Mouse (Mus musculus) layer of hippocampus, postnatal 25 days (tissue): ENCODE data around the gene Chst5. TPM values are rescaled to one million over a fixed set of nuclear protein-coding genes. Genes with fewer than 3 reads are reported as not detected.
A peak's percentile ranks its signal among the peaks of the same experiment; 100 is the strongest.
"Not testable (repeated sequence)": the region's sequence is repeated elsewhere in the genome, so short reads cannot be mapped to it uniquely, and the experiment has no call there.

Experiments used
- DNase-seq, 2 experiments: peaks; one replicate each; pipeline ENCODE4 v3.0.0; 2022; ENCODE audit warnings: mixed read lengths in 2 of 2, low spot score in 1 of 2; ENCODE audit errors: extremely low spot score in 1 of 2
- total RNA-seq, 2 experiments: library from RNA; stranded (reverse); gene quantifications; 2 replicates each; pipeline ENCODE4 v1.2.3; 2021

The Chst5 gene
- total RNA-seq, 2 experiments from 2014 or later, result 0.70 to 0.71 TPM

GRCm38 (mm10) chr8:111881591-111881990 is 28.7 kb downstream of the Chst5 start:
- peak in 1 of 2 experiments; percentile 40 for DNase-seq

GRCm38 (mm10) chr8:111877711-111878110 is 32.5 kb downstream of the Chst5 start:
- no peak for DNase-seq

GRCm38 (mm10) chr8:111876355-111876948 is 33.8 kb downstream of the Chst5 start, which contains the start of gene Tmem170:
Gene Tmem170 (minus strand): TSS chr8:111876750.
- DNase-seq, result peak; percentile 94 to 99

DNA sequence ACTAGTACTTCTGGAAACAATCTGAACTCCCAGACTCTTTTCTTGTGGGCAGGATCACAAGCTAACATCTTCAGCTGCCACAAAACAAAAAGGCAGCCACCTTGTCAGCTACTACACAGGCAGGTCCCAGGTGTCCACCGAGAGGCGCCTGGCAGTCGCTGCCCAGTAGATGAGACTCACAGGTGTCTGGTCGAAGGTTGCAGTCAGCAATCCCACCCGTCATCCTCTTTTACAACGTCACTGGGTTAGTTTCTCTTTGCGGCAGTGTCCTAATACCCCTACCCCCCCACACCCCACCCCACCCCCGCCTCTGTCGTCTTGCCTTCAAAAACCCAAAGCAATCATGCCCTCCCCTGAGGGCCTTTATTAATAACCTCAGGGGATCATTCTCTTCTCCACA is 34.5 kb downstream of the Chst5 start:
- DNase-seq, result no peak

DNA sequence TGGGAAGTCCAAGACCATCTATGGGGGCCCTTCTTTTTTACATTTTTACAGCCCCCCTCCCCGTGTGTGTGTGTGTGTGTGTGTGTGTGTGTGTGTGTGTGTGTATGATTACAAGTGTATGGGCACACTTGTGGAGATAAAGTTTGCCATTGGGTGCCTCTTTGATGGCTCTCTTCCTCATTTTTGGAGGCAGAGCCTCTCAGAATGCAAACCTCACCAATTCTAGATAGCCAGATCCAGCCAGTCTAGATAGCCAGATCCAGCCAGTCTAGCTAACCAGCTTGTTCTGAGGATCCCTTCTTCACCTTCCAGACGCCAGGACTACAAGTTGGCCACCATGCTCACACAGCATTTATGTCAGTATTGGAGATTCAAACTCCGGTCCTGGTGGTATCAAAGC is 39.0 kb downstream of the Chst5 start:
- DNase-seq, result no peak

DNA sequence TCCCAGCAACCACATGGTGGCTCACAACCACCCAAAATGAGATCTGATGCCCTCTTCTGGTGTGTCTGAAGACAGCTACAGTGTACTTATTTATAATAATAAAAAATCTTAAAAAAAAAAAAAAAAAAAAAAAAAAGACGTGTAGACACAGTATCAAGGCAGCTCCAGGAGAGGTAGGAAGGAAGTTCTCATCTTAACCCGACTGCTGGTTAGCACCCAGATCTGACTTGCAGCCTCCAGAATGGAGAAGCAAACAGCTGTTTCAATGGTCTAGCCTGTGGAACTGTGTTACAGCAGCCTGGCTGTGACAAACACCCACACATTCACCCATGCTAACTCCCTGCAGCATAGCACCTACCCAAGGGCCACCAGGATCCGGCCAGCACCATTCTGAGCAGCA is 39.9 kb downstream of the Chst5 start:
- no peak for DNase-seq

- DNase-seq, result no peak
Observed at GRCm38 (mm10) chr8:111868664-111869063, 41.6 kb downstream of the Chst5 start.

DNA sequence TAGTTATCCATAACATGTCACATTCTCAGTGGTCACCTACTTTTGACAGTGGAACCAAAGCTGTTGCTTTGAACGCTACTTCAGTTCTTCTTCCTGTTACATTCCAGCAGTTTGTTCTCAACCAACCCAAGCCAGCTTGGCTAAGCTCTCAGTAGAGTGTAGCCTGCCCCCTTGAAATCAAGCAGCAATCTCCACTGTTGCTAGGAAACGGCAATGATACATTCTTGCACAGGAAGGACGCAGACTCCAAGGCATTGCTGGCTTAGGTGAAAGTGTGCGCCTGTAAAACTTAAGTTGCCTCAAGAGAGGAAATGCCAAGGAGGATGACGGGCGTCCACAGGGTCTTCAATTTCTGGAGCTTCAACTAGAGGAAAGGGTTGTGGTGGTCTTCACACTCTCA is 44.4 kb downstream of the Chst5 start:
- DNase-seq, result no peak

DNA sequence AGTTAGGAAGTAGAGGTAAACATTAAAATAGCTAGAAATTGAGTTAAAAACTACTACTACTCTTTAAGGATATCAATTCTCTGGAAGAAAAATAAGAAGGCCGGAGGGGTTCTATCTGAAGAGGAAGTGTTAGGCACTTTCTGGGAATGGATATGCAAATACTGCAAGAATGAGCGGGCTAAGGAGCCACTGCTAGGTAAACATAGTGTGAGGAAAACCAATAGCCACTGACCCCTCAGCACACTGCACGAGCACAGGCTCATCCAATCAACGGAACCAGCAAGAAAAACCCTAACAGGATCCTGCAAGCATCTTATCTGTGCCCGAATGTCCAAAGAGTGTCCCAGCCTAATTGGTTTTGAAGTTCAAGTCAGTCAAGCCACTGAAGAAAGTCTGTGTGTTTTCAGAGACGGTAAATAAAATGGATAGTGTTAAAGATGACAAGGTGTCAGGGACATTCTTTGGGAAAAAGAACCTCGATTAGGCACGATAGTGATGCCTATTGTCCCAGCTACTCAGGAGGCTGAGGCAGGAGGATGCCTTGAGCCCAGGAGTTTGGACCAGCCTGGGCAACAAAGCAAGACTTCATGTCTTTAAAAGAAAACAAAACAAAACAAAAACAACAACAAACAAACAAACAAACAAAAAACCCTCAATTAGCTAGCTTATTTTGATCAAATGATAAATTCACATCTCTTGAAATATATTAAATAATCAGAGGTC is 45.0 kb downstream of the Chst5 start:
- no peak for DNase-seq

DNA sequence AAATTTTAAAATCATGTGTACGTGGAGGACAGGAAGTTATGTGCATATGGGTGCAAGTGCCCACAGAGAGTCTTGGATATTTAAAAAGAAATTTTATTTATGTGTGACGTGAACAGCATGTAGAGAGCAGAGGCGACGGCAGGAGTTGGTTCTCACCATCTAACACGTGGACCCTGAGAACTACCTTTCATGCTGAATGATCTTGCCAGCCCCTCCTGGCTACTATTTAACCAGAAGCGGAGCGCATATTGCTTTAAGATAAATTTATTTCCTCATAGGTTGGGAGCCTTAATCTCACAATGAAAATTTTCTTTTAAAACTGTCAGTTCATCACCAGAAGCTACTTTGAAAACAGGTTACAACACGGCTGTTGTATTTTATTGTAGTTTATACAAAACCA is 45.6 kb downstream of the Chst5 start:
- DNase-seq, result no peak

DNA sequence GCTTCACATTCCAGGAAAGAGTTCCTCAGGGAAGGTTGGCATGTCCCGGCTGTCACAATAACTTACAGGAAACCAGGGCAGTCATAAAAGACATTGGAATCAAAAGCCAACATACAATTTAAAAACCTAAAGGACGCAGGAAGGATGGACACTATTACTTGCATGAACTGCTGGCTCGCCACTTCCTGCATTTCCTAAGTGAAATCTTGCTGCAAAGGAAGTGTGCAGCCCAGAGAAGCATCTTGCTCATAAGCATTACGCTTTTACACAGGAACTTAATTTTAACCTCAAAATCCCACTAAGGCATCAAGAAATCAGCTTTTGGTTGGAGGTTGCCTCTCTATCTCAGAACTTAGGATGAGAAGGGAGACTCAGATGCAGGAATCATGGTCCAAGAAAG is 47.0 kb downstream of the Chst5 start:
- DNase-seq, result no peak

DNA sequence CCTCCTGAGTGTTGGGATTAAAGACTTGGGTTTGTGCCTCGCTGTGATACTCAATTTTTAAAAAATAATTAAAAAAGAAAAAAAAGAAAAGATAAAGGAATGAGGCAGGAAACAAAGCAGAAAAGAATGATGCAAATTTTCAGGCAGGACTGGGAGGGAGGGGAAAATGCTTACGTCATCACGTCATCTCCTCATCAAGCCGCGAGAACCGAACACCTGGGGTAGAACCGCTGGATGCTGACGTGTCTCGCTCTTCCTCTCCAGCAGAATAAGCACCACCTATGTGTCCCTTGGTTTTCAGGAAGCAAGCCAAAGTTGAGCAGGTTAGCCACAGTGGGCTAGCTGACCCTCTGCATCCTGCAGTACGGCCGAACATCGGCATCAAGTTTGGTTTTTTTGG is 54.3 kb downstream of the Chst5 start:
- DNase-seq, result no peak

- DNase-seq, result peak; percentile 77 to 87
Observed at GRCm38 (mm10) chr8:111853861-111854501, 56.3 kb downstream of the Chst5 start, which contains the start of gene Cfdp1. Gene Cfdp1 (minus strand): TSS chr8:111854291.

GRCm38 (mm10) chr8:111853219-111853618 is 57.0 kb downstream of the Chst5 start:
- DNase-seq, result not testable (repeated sequence)

- DNase-seq, result no peak
Observed at GRCm38 (mm10) chr8:111846746-111847145, 63.5 kb downstream of the Chst5 start.

Other genes starting within 250 kb of the Chst5 start
- gene Ctrb1, start 219.4 kb downstream of the Chst5 start, total RNA-seq, result not detected
- 10 to 100 TPM; 66.2 to 66.8 TPM for gene Bcar1, start 166.6 kb downstream of the Chst5 start, total RNA-seq
- 10 to 100 TPM; 77.6 to 81.2 TPM for gene Cfdp1, start 56.2 kb downstream of the Chst5 start, total RNA-seq
- 1 to 10 TPM; 4.1 to 4.3 TPM for gene Tmem170, start 33.7 kb downstream of the Chst5 start, total RNA-seq
- 10 to 100 TPM; 11.2 to 11.5 TPM for gene Tmem231, start 23.4 kb upstream of the Chst5 start, total RNA-seq
- gene Gabarapl2, start 30.3 kb upstream of the Chst5 start, total RNA-seq, result 100 to 1,000 TPM; 196 to 239 TPM
- 1 to 10 TPM; 5.0 to 6.9 TPM for gene Adat1, start 81.9 kb upstream of the Chst5 start, total RNA-seq
- 10 to 100 TPM; 77.2 to 82.6 TPM for gene Kars, start 100.9 kb upstream of the Chst5 start, total RNA-seq
- gene Terf2ip, start 101.0 kb upstream of the Chst5 start, total RNA-seq, result 10 to 100 TPM; 35.5 to 40.0 TPM
- not detected for gene Gm6793, start 104.6 kb upstream of the Chst5 start, total RNA-seq